Mouse (Mus musculus) NIH3T3 (cell line): ENCODE results near the gene Wdr54.
A peak's percentile ranks its signal among the peaks of the same experiment; 100 is the strongest.

Experiments used
- DNase-seq: peaks from one replicate; pipeline ENCODE4 v3.0.0-alpha.2; 2012; ENCODE audit warnings: low read depth

Gene Wdr54

GRCm38 (mm10) chr6:83159456-83159855, 3.3 kb upstream of the Wdr54 start:
- DNase-seq = peak; percentile 90

- DNase-seq = peak; percentile 60
Observed at GRCm38 (mm10) chr6:83155552-83156238, 502 bp downstream of the Wdr54 start.

- no peak for DNase-seq
Observed at GRCm38 (mm10) chr6:83153485-83153884, 2.7 kb downstream of the Wdr54 start.

GRCm38 (mm10) chr6:83153038-83153437, 3.2 kb downstream of the Wdr54 start:
- DNase-seq = no peak

- DNase-seq = no peak
Observed at GRCm38 (mm10) chr6:83151721-83152120, 4.5 kb downstream of the Wdr54 start.

- no peak for DNase-seq
Observed at GRCm38 (mm10) chr6:83147280-83147679, 8.9 kb downstream of the Wdr54 start.

- DNase-seq = no peak
Observed at GRCm38 (mm10) chr6:83145805-83146204, 10.4 kb downstream of the Wdr54 start.

- DNase-seq = peak; percentile 83
Observed at GRCm38 (mm10) chr6:83145209-83145608, 11.0 kb downstream of the Wdr54 start.

- no peak for DNase-seq
Observed at GRCm38 (mm10) chr6:83142886-83143285, 13.3 kb downstream of the Wdr54 start.

GRCm38 (mm10) chr6:83142211-83142731, 13.9 kb downstream of the Wdr54 start:
- no peak for DNase-seq

GRCm38 (mm10) chr6:83141636-83142035, 14.6 kb downstream of the Wdr54 start:
- peak; percentile 41 for DNase-seq

GRCm38 (mm10) chr6:83140044-83140443, 16.2 kb downstream of the Wdr54 start:
- DNase-seq = no peak

- peak; percentile 81 for DNase-seq
Observed at GRCm38 (mm10) chr6:83138056-83138455, 18.1 kb downstream of the Wdr54 start.

GRCm38 (mm10) chr6:83137576-83137950, 18.6 kb downstream of the Wdr54 start:
- DNase-seq = peak; percentile 97

GRCm38 (mm10) chr6:83136881-83137575, 19.2 kb downstream of the Wdr54 start:
- peak; percentile 84 for DNase-seq

GRCm38 (mm10) chr6:83136291-83136880, 19.8 kb downstream of the Wdr54 start:
- DNase-seq = peak; percentile 77

- DNase-seq = peak; percentile 43
Observed at GRCm38 (mm10) chr6:83135571-83136161, 20.5 kb downstream of the Wdr54 start.

GRCm38 (mm10) chr6:83134951-83135513, 21.2 kb downstream of the Wdr54 start, which contains the start of gene Rtkn:
Gene Rtkn (plus strand): TSS chr6:83135463.
- no peak for DNase-seq

- no peak for DNase-seq
Observed at GRCm38 (mm10) chr6:83134226-83134625, 22.0 kb downstream of the Wdr54 start.

- DNase-seq = no peak
Observed at GRCm38 (mm10) chr6:83132176-83132919, 23.8 kb downstream of the Wdr54 start.

- DNase-seq = peak; percentile 49
Observed at GRCm38 (mm10) chr6:83131469-83132034, 24.6 kb downstream of the Wdr54 start.
